16 mouse cellular contexts compared by ENCODE assay signal in the genomic region with DNA sequence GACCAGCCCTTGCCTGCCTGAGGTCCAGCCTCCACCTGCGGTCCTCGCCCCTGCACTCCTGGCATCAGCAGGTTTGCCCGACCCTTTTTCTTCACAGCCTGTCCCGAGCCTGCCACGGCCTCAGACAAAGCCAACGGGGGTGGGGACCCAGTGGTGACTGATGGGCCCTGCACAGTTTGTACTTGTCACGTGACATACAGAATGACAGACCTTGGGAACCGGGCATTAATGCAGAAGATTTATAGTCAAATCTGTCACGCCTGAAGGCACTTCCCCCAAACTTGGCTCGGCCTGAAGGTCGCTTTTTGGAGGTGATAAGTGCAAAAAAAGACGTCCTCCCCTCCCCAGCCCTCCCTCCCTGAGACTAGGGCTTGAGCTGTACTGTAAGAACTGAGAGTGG.
DNase-seq lines count a peak whose midpoint lies in the region; ATAC-seq and TF ChIP-seq lines count a peak whose summit lies in the region.
"Had no signal": no experiment of that assay in that cellular context is flagged by ENCODE, and none has a peak within 500 bp of the region (broad histone marks: within the 10 kb centered on the region; RNA-seq: fewer than 3 reads in every experiment).

No protein-coding gene starts in this region.

- no peaks in the 10 kb centered on the region for H3K9me3 ChIP-seq in lung, postnatal 0 days (ENCODE audit: low read length)
- H3K9me3 ChIP-seq: hindbrain, embryonic 15.5 days; limb, embryonic 12.5 days had no signal

- 39% methylated on average over 12 of the region's 12 CpGs for WGBS in lung, postnatal 0 days

- no peak for TF ChIP-seq CTCF in lung, postnatal 0 days (IDR thresholded peaks at IDR 0.05)

- H3K4me2 ChIP-seq in lung, postnatal 0 days (replicated peaks; ENCODE audit: low read depth, low read length) = no peak overlapping the region
- H3K4me2 ChIP-seq: hindbrain, embryonic 15.5 days; limb, embryonic 12.5 days had no signal

- no peaks in the 10 kb centered on the region for H3K4me1 ChIP-seq in lung, postnatal 0 days (ENCODE audit: insufficient read depth, low read depth, low read length)

- no peak overlapping the region for H3K9ac ChIP-seq in lung, postnatal 0 days (replicated peaks; ENCODE audit: low read depth)
- H3K9ac ChIP-seq: hindbrain, embryonic 15.5 days; limb, embryonic 12.5 days; liver, embryonic 14.5 days had no signal

- ATAC-seq in lung, postnatal 0 days = 0 out of 2 replicates have a peak, but pooled peaks have one; percentile 17
- ATAC-seq: forebrain, embryonic 14.5 days; intestine, postnatal 0 days had no signal

- no peak for TF ChIP-seq EP300 in lung, postnatal 0 days (IDR thresholded peaks at IDR 0.05)

- no peak overlapping the region for H3K4me3 ChIP-seq in lung, postnatal 0 days (ENCODE audit: low read depth, low read length)
- H3K4me3 ChIP-seq: hindbrain, embryonic 15.5 days; limb, embryonic 12.5 days had no signal

- H3K36me3 ChIP-seq in lung, postnatal 0 days (ENCODE audit: insufficient read depth, low read length) = no peaks in the 10 kb centered on the region
- H3K36me3 ChIP-seq: hindbrain, embryonic 15.5 days; limb, embryonic 12.5 days had no signal

- no peaks in the 10 kb centered on the region for H3K27me3 ChIP-seq in lung, postnatal 0 days (replicated peaks; ENCODE audit: insufficient read depth, low read length)
- H3K27me3 ChIP-seq: hindbrain, embryonic 15.5 days had no signal

- no peak overlapping the region for H3K27ac ChIP-seq in lung, postnatal 0 days (ENCODE audit: low read length)
- H3K27ac ChIP-seq: hindbrain, embryonic 15.5 days; limb, embryonic 12.5 days; liver, embryonic 14.5 days had no signal

- DNase-seq in lung, postnatal 0 days (ENCODE audit: low spot score) = no peak
- no peak for DNase-seq in lung, postnatal 36 days
- peak; percentile 38 for DNase-seq in adrenal gland, postnatal 25 days
- peak; percentile 7 to 52 for DNase-seq in kidney, postnatal 25 days
- DNase-seq in testis, postnatal 14 days (ENCODE audit: low spot score) = peak; percentile 73
- DNase-seq in cerebellum, adult 9-10 months = no peak
- no peak for DNase-seq in left cerebral cortex, adult 18-20 months (ENCODE audit: low spot score in 2 of 2)
- DNase-seq: cerebellum, postnatal 10 days; heart, adult 11 months; lung, postnatal 10 days; thymus, adult 2 months had no signal

Comparison
In these comparisons a context has a peak if more than half of its experiments do, and no peak if none do; other contexts are left out.
1. DNase-seq: peak in adrenal gland, postnatal 25 days (single experiment), kidney, postnatal 25 days (2 of 2) and testis, postnatal 14 days (single experiment); none in lung, postnatal 0 days (single experiment), lung, postnatal 36 days (single experiment), cerebellum, adult 9-10 months (single experiment) and left cerebral cortex, adult 18-20 months (0 of 2).